Mouse (Mus musculus) adrenal gland, adult 10 weeks (tissue): ENCODE results near the gene Pou2f1. TPM values are rescaled to one million over a fixed set of nuclear protein-coding genes. Genes with fewer than 3 reads are reported as not detected.

Source experiments
- polyA plus RNA-seq: library from polyadenylated mRNA; stranded (reverse); fragments of 350-450 nt; fragmentation: Illumina TruSeq; extraction: RNeasy Lipid Tissue Mini Kit (QIAGEN cat#74804); gene quantifications from one replicate; pipeline ENCODE4 v1.2.3, GENCODE M21; 2014; ENCODE audit warnings: low read depth, low replicate concordance

The Pou2f1 gene
- 12.0 TPM for polyA plus RNA-seq

DNA sequence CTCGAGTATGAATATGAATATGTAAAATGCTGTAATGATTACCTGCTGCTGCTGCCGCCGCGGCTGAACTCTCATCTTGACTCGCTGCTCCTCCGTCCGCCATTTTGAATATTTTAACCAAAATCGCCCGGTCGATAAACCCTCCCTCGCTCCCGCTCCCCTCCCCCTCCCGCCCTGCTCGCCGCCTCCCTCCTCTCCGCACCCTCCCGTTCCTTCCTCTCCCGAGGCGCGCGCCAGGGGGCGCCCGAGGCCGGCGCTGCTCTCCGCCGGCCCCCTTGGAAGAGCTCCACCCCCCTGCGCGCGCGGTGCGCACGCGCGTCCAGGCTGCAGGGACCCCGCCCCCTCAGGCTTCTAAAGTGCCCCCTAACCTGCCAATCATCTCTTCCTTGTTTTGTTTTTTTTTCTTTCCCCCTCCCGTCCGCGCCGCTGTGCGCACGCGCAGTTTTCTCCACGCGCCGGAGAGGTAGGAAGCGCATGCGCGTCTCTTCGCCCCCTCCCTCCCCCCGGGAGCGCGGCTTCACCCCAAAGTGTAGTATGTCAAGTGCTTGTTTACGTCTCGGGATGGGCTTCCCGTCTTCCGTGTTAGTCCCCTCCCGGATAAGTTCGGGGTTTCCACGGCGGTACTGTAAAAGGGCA lies at the start of gene Pou2f1:
Gene Pou2f1, minus strand, starts transcription at position 159 of the 636 bp plus-strand sequence.

Other genes starting within 250 kb of the Pou2f1 start
- 178 TPM for gene Creg1, start 238.9 kb downstream of the Pou2f1 start, polyA plus RNA-seq
- gene Cd247, start 214.0 kb downstream of the Pou2f1 start, polyA plus RNA-seq: not detected
- not detected for gene Dusp27, start 125.2 kb upstream of the Pou2f1 start, polyA plus RNA-seq
- not detected for gene Gpa33, start 127.6 kb upstream of the Pou2f1 start, polyA plus RNA-seq
- gene Mael, start 236.1 kb upstream of the Pou2f1 start, polyA plus RNA-seq: not detected